Mouse (Mus musculus): ENCODE measurements around the gene Lrp5. TPM values are rescaled to one million over a fixed set of nuclear protein-coding genes. Genes with fewer than 3 reads are reported as not detected.

The Lrp5 gene
- polyA plus RNA-seq, 1 experiment from 2014 or later: 2.6 TPM

GRCm38 (mm10) chr19:3540997-3541396 lies 145.4 kb downstream of the Lrp5 start:
- Histone ChIP-seq H3K27me3 (ENCODE audit: control insufficient read depth, insufficient read depth, low read length) (no peaks in the 10 kb centered on the region), H3K27ac (replicated peaks) (no peak overlapping the region), H3K4me1 (replicated peaks; ENCODE audit: control insufficient read depth, insufficient read depth) (no peaks in the 10 kb centered on the region), H3K4me2 (replicated peaks; ENCODE audit: low read depth) (no peak overlapping the region), H3K36me3 (ENCODE audit: control insufficient read depth, insufficient read depth, low read length) (no peaks in the 10 kb centered on the region), H3K9ac (ENCODE audit: low read length) (no peak overlapping the region), H3K4me3 (ENCODE audit: low read depth, low read length) (no peak overlapping the region), H3K9me3 (ENCODE audit: control insufficient read depth, low read length) (no peaks in the 10 kb centered on the region)
- WGBS: 87% methylated on average over 5 of the region's 5 CpGs
- ATAC-seq (ENCODE audit: low FRiP score, low TSS enrichment): no peak
- TF ChIP-seq CTCF (IDR thresholded peaks at IDR 0.05; ENCODE audit: low read depth) (no peak), EP300 (optimal IDR thresholded peaks at IDR 0.05) (no peak)
- DNase-seq (ENCODE audit: low spot score): no peak

- Histone ChIP-seq H3K36me3 (ENCODE audit: control insufficient read depth, insufficient read depth, low read length) (no peaks in the 10 kb centered on the region), H3K4me1 (replicated peaks; ENCODE audit: control insufficient read depth, insufficient read depth) (no peaks in the 10 kb centered on the region), H3K4me2 (replicated peaks; ENCODE audit: low read depth) (no peak overlapping the region), H3K4me3 (ENCODE audit: low read depth, low read length) (no peak overlapping the region), H3K9ac (ENCODE audit: low read length) (no peak overlapping the region), H3K27me3 (ENCODE audit: control insufficient read depth, insufficient read depth, low read length) (no peaks in the 10 kb centered on the region), H3K27ac (replicated peaks) (no peak overlapping the region), H3K9me3 (ENCODE audit: control insufficient read depth, low read length) (no peaks in the 10 kb centered on the region)
- TF ChIP-seq CTCF (IDR thresholded peaks at IDR 0.05; ENCODE audit: low read depth) (no peak), EP300 (optimal IDR thresholded peaks at IDR 0.05) (no peak)
- ATAC-seq (ENCODE audit: low FRiP score, low TSS enrichment) (no peak), DNase-seq (ENCODE audit: low spot score) (no peak)
- WGBS: 94% methylated on average over 2 of the region's 2 CpGs
Measured at GRCm38 (mm10) chr19:3540254-3540653, 146.1 kb downstream of the Lrp5 start.

- no peak overlapping the region for H3K9ac ChIP-seq (ENCODE audit: low read length)
Measured at GRCm38 (mm10) chr19:3539456-3539855, 146.9 kb downstream of the Lrp5 start.

GRCm38 (mm10) chr19:3537658-3538057 lies 148.7 kb downstream of the Lrp5 start:
- Histone ChIP-seq H3K4me2 (replicated peaks; ENCODE audit: low read depth) (no peak overlapping the region), H3K36me3 (ENCODE audit: control insufficient read depth, insufficient read depth, low read length) (no peaks in the 10 kb centered on the region), H3K27ac (replicated peaks) (no peak overlapping the region), H3K9me3 (ENCODE audit: control insufficient read depth, low read length) (no peaks in the 10 kb centered on the region), H3K9ac (ENCODE audit: low read length) (no peak overlapping the region), H3K4me1 (replicated peaks; ENCODE audit: control insufficient read depth, insufficient read depth) (no peaks in the 10 kb centered on the region), H3K27me3 (ENCODE audit: control insufficient read depth, insufficient read depth, low read length) (no peaks in the 10 kb centered on the region), H3K4me3 (ENCODE audit: low read depth, low read length) (no peak overlapping the region)
- 97% methylated on average over 6 of the region's 6 CpGs for WGBS
- TF ChIP-seq CTCF (IDR thresholded peaks at IDR 0.05; ENCODE audit: low read depth): no peak
- TF ChIP-seq EP300 (optimal IDR thresholded peaks at IDR 0.05): no peak
- no peak for DNase-seq (ENCODE audit: low spot score)
- ATAC-seq (ENCODE audit: low FRiP score, low TSS enrichment): no peak

More at GRCm38 (mm10) chr19:3539456-3539855, 146.9 kb downstream of the Lrp5 start:
- H3K4me3 ChIP-seq (ENCODE audit: low read depth, low read length): no peak overlapping the region
- no peaks in the 10 kb centered on the region for H3K4me1 ChIP-seq (replicated peaks; ENCODE audit: control insufficient read depth, insufficient read depth)
- no peak overlapping the region for H3K4me2 ChIP-seq (replicated peaks; ENCODE audit: low read depth)
- H3K9me3 ChIP-seq (ENCODE audit: control insufficient read depth, low read length): no peaks in the 10 kb centered on the region
- H3K27ac ChIP-seq (replicated peaks): no peak overlapping the region
- ATAC-seq (ENCODE audit: low FRiP score, low TSS enrichment) (no peak), DNase-seq (ENCODE audit: low spot score) (no peak)
- TF ChIP-seq EP300 (optimal IDR thresholded peaks at IDR 0.05): no peak
- no peak for TF ChIP-seq CTCF (IDR thresholded peaks at IDR 0.05; ENCODE audit: low read depth)
- no peaks in the 10 kb centered on the region for H3K36me3 ChIP-seq (ENCODE audit: control insufficient read depth, insufficient read depth, low read length)
- H3K27me3 ChIP-seq (ENCODE audit: control insufficient read depth, insufficient read depth, low read length): no peaks in the 10 kb centered on the region
- 86% methylated on average over 5 of the region's 5 CpGs for WGBS

- Histone ChIP-seq H3K27ac (replicated peaks) (no peak overlapping the region), H3K9ac (ENCODE audit: low read length) (no peak overlapping the region), H3K4me1 (replicated peaks; ENCODE audit: control insufficient read depth, insufficient read depth) (no peaks in the 10 kb centered on the region), H3K36me3 (ENCODE audit: control insufficient read depth, insufficient read depth, low read length) (no peaks in the 10 kb centered on the region), H3K27me3 (ENCODE audit: control insufficient read depth, insufficient read depth, low read length) (no peaks in the 10 kb centered on the region), H3K9me3 (ENCODE audit: control insufficient read depth, low read length) (no peaks in the 10 kb centered on the region), H3K4me3 (ENCODE audit: low read depth, low read length) (no peak overlapping the region), H3K4me2 (replicated peaks; ENCODE audit: low read depth) (no peak overlapping the region)
- DNase-seq (ENCODE audit: low spot score) (no peak), ATAC-seq (ENCODE audit: low FRiP score, low TSS enrichment) (no peak)
- no peak for TF ChIP-seq EP300 (optimal IDR thresholded peaks at IDR 0.05)
- WGBS: 84% methylated on average over 3 of the region's 3 CpGs
Measured at GRCm38 (mm10) chr19:3534945-3535344, 151.4 kb downstream of the Lrp5 start.

Other genes with a start within 250 kb of the Lrp5 start
- 18.6 and 20.5 TPM in 2 replicates for gene Ppp6r3, start 110.8 kb downstream of the Lrp5 start, polyA plus RNA-seq (2015; fragmentation: Nextera tagmentation; extraction: Ambion mirVana)
- gene 1810055G02Rik, start 21.7 kb upstream of the Lrp5 start, polyA plus RNA-seq (2015; fragmentation: Nextera tagmentation; extraction: Ambion mirVana): 17.1 and 18.8 TPM in 2 replicates
- 11.6 and 12.4 TPM in 2 replicates for gene Kmt5b, start 80.9 kb upstream of the Lrp5 start, polyA plus RNA-seq (2015; fragmentation: Nextera tagmentation; extraction: Ambion mirVana)
- gene Chka, start 165.2 kb upstream of the Lrp5 start, polyA plus RNA-seq (2015; fragmentation: Nextera tagmentation; extraction: Ambion mirVana): 21.2 and 24.2 TPM in 2 replicates
- 17.4 and 21.8 TPM in 2 replicates for gene Tcirg1, start 220.6 kb upstream of the Lrp5 start, polyA plus RNA-seq (2015; fragmentation: Nextera tagmentation; extraction: Ambion mirVana)
- 277 and 284 TPM in 2 replicates for gene Ndufs8, start 226.2 kb upstream of the Lrp5 start, polyA plus RNA-seq (2015; fragmentation: Nextera tagmentation; extraction: Ambion mirVana)
- 1.8 and 2.2 TPM in 2 replicates for gene Aldh3b1, start 243.2 kb upstream of the Lrp5 start, polyA plus RNA-seq (2015; fragmentation: Nextera tagmentation; extraction: Ambion mirVana)
- 17.4 and 19.7 TPM in 2 replicates for gene Unc93b1, start 248.6 kb upstream of the Lrp5 start, polyA plus RNA-seq (2015; fragmentation: Nextera tagmentation; extraction: Ambion mirVana)